Mouse (Mus musculus) induced T-regulatory cell, adult 2 months (primary cell): ENCODE data around the gene Prkg1.
"Not testable (repeated sequence)": the region's sequence is repeated elsewhere in the genome, so short reads cannot be mapped to it uniquely, and the experiment has no call there.

Experiments
- DNase-seq: peaks from one replicate; pipeline ENCODE4 v3.0.0-alpha.2; 2012; ENCODE audit warnings: low read depth

Gene Prkg1

GRCm38 (mm10) chr19:30613150-30613865 lies 1151.5 kb downstream of the Prkg1 start:
- no peak for DNase-seq

- no peak for DNase-seq
Observed at GRCm38 (mm10) chr19:30586366-30586765, 1178.5 kb downstream of the Prkg1 start.

GRCm38 (mm10) chr19:30564516-30564915 lies 1200.3 kb downstream of the Prkg1 start:
- no peak for DNase-seq

GRCm38 (mm10) chr19:30563876-30564275 lies 1201.0 kb downstream of the Prkg1 start:
- DNase-seq = no peak

GRCm38 (mm10) chr19:30558024-30558423 lies 1206.8 kb downstream of the Prkg1 start:
- DNase-seq = no peak

- DNase-seq = peak; percentile 52
Observed at GRCm38 (mm10) chr19:30554467-30554881, 1210.4 kb downstream of the Prkg1 start.

- DNase-seq = no peak
Observed at GRCm38 (mm10) chr19:30553740-30554139, 1211.1 kb downstream of the Prkg1 start.

GRCm38 (mm10) chr19:30552260-30552659 lies 1212.6 kb downstream of the Prkg1 start:
- no peak for DNase-seq

GRCm38 (mm10) chr19:30549854-30550647 lies 1214.8 kb downstream of the Prkg1 start:
- no peak for DNase-seq

- DNase-seq = peak; percentile 2
Observed at GRCm38 (mm10) chr19:30549044-30549853, 1215.6 kb downstream of the Prkg1 start, which contains the start of gene Dkk1. Gene Dkk1, minus strand, starts transcription at chr19:30549665.

GRCm38 (mm10) chr19:30548411-30549043 lies 1216.3 kb downstream of the Prkg1 start:
- no peak for DNase-seq

GRCm38 (mm10) chr19:30539365-30539941 lies 1225.4 kb downstream of the Prkg1 start:
- not testable (repeated sequence) for DNase-seq

GRCm38 (mm10) chr19:30516771-30517170 lies 1248.1 kb downstream of the Prkg1 start:
- no peak for DNase-seq
